Mouse (Mus musculus): Measurements from ENCODE around the gene Ltb.

GRCm38 (mm10) chr17:35191723-35192122 lies 2.5 kb upstream of the Ltb start:
- TF ChIP-seq POLR2A (IDR thresholded peaks at IDR 0.05; ENCODE audit: low read depth, low read length) (no peak), CTCF (IDR thresholded peaks at IDR 0.05; ENCODE audit: extremely low read depth, insufficient read depth, insufficient read length, insufficient replicate concordance) (peak; percentile 2; the same call in 1 of the 2 replicates)

Measured in spleen, adult 2 months (tissue).